Mouse (Mus musculus) limb, embryonic 10.5 days (tissue): ENCODE results near the gene Slc9b2. TPM values are rescaled to one million over a fixed set of nuclear protein-coding genes. Genes with fewer than 3 reads are reported as not detected.

Experiments
- DNase-seq: peaks from one replicate; pipeline ENCODE4 v3.0.0-alpha.2; 2017; ENCODE audit warnings: low spot score
- H3K27ac ChIP-seq: fragments of 300-500 bp; sonication (generic); 2 replicates; pipeline ENCODE4 v1.5.1; 2016; ENCODE audit warnings: mild to moderate bottlenecking
- H3K27me3 ChIP-seq: fragments of 300-500 bp; sonication (generic); 2 replicates; pipeline ENCODE4 v1.6.1; 2016; ENCODE audit warnings: low read depth, mild to moderate bottlenecking; ENCODE audit not compliant: poor library complexity, severe bottlenecking
- H3K36me3 ChIP-seq: fragments of 300-500 bp; sonication (generic); 2 replicates; pipeline ENCODE4 v1.6.1; 2016; ENCODE audit warnings: mild to moderate bottlenecking, moderate library complexity
- H3K4me1 ChIP-seq: fragments of 300-500 bp; sonication (generic); 2 replicates; pipeline ENCODE4 v1.6.1; 2016
- H3K4me3 ChIP-seq: fragments of 300-500 bp; sonication (generic); 2 replicates; pipeline ENCODE4 v1.5.1; 2016; ENCODE audit warnings: mild to moderate bottlenecking, moderate library complexity
- H3K9me3 ChIP-seq: fragments of 300-500 bp; sonication (generic); replicated peaks from 2 replicates; pipeline ENCODE4 v1.6.1; 2016; ENCODE audit warnings: mild to moderate bottlenecking
- WGBS: fragments of 180-500 bp; shearing (Covaris S2); methylation state at CpG from one replicate; pipeline ENCODE4 v1.1.7; 2016; 5-methylcytosine and 5-hydroxymethylcytosine counted together
- polyA plus RNA-seq: library from polyadenylated mRNA; unstranded; fragments of >200 nt; fragmentation: Nextera tagmentation; extraction: Ambion mirVana; gene quantifications from 2 replicates; pipeline ENCODE4 v1.2.1, GENCODE M21; 2016

Gene Slc9b2
- polyA plus RNA-seq, 1 experiment from 2014 or later: 3.9 TPM

DNA sequence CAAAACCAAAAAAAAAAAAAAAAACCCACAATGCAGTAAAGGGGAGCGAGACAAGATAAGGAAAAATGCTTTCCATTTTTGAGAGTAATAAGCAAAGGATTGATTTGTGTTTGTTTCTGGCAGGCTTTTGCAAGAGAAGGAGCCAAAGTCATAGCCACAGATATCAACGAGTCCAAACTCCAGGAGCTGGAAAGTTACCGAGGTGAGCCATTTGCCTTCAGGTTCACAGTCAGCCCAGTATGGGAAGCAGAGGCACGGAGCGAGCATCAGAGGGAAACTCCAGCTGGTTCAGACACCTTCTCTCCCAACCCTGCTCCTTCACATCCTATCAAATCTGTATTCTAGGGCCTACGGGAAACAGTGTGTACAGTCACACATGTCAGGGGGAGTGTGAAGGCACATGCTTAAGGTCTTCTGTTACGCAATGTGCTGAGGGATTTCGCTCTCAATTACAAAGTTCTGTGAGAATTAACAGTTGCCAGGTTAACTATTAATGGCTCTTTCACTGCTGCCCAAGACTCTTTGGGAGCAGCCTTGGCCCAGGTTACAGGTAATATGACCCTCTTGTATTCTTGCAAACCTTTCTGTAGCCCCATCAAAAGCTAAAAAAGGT lies 19.3 kb upstream of the Slc9b2 start:
- Histone ChIP-seq H3K36me3 (no peaks in the 10 kb centered on the region), H3K4me1 (no peaks in the 10 kb centered on the region), H3K27ac (no peak overlapping the region), H3K27me3 (no peaks in the 10 kb centered on the region), H3K4me3 (no peak overlapping the region), H3K9me3 (no peaks in the 10 kb centered on the region)
- WGBS: 88% methylated on average over 8 of the region's 8 CpGs
- no peak for DNase-seq

DNA sequence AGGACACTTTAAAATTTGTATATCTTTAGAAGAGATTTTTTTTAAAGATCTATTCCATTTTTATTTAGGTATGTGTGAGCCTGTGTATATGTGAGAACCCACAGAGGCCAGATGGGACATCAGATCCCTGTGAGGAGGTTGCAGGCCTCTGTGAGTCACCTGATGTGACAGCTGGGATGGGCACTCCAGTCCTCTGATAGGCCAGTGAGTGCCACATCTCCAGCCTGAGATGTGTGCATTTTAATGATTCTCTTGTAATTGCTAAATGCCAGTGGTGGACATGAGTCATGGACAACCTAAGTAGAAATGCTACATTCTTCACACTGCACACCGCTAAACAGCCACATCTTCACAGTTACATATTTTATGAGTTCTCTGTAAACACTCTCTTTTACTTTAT lies 18.4 kb upstream of the Slc9b2 start:
- H3K36me3 ChIP-seq: no peaks in the 10 kb centered on the region
- no peaks in the 10 kb centered on the region for H3K4me1 ChIP-seq
- H3K9me3 ChIP-seq: no peaks in the 10 kb centered on the region
- no peak overlapping the region for H3K27ac ChIP-seq
- WGBS: 92% methylated on average over 1 of the region's 1 CpGs
- H3K27me3 ChIP-seq: no peaks in the 10 kb centered on the region
- no peak overlapping the region for H3K4me3 ChIP-seq
- DNase-seq: no peak

- peak; percentile 63 for DNase-seq
- Histone ChIP-seq H3K27me3 (no peaks in the 10 kb centered on the region), H3K27ac (no peak overlapping the region), H3K9me3 (no peaks in the 10 kb centered on the region), H3K36me3 (no peaks in the 10 kb centered on the region), H3K4me3 (no peak overlapping the region), H3K4me1 (no peaks in the 10 kb centered on the region)
- WGBS: 100% methylated on average over 3 of the region's 7 CpGs
Measured at GRCm38 (mm10) chr3:135290249-135290894, 17.1 kb upstream of the Slc9b2 start.

- 62% methylated on average over 7 of the region's 7 CpGs for WGBS
- Histone ChIP-seq H3K9me3 (no peaks in the 10 kb centered on the region), H3K27me3 (no peaks in the 10 kb centered on the region), H3K27ac (no peak overlapping the region), H3K4me1 (no peaks in the 10 kb centered on the region), H3K36me3 (no peaks in the 10 kb centered on the region), H3K4me3 (no peak overlapping the region)
- no peak for DNase-seq
Measured at GRCm38 (mm10) chr3:135293703-135294102, 13.8 kb upstream of the Slc9b2 start.

GRCm38 (mm10) chr3:135295559-135295958 lies 11.9 kb upstream of the Slc9b2 start:
- no peaks in the 10 kb centered on the region for H3K9me3 ChIP-seq
- 93% methylated on average over 1 of the region's 1 CpGs for WGBS
- no peaks in the 10 kb centered on the region for H3K4me1 ChIP-seq
- H3K27me3 ChIP-seq: no peaks in the 10 kb centered on the region
- no peak overlapping the region for H3K4me3 ChIP-seq
- H3K36me3 ChIP-seq: no peaks in the 10 kb centered on the region
- DNase-seq: no peak
- H3K27ac ChIP-seq: no peak overlapping the region

DNA sequence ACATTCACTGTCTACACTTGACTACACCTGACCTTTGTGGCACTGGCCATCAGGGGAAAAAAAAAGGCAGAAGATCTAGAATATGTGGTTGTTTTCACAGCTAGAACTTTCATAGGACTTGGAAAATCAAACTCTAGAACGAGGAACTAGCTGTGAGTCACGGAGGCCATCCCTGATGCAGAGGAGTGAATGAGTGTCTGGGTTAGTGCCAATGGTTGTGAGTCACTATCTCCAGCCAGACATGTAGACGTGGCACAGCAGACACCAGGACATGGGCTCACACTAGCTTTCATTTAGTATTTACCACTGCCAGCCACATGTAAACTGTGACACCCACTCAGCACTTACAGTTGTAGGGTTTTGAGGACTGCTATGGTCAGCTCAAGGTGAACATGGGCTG lies 8.9 kb upstream of the Slc9b2 start:
- Histone ChIP-seq H3K9me3 (no peaks in the 10 kb centered on the region), H3K4me1 (peaks cover 4% of the 10 kb centered on the region), H3K27me3 (no peaks in the 10 kb centered on the region), H3K4me3 (no peak overlapping the region), H3K27ac (no peak overlapping the region), H3K36me3 (no peaks in the 10 kb centered on the region)
- WGBS: 89% methylated on average over 3 of the region's 3 CpGs
- DNase-seq: no peak

DNA sequence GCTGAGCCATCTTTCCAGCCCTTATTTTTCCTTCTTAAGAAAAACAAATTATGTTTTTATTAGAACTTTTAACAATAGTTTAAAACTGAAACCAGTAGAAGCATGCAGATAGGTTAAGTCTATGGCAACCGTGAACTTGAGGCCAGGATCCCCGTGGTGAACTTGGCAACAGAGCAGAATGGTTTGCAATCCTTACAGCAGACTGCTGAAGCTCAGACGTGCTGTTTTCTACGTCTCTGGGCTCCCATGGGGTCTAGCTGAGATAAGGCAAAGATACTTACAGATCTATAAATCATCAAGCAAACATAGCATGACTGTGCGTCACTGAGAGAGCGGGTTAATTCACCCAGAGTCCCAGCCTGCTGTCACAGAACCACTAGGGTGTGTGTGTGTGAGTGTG lies 7.4 kb upstream of the Slc9b2 start:
- no peak overlapping the region for H3K4me3 ChIP-seq
- H3K4me1 ChIP-seq: peaks cover 14% of the 10 kb centered on the region
- no peaks in the 10 kb centered on the region for H3K9me3 ChIP-seq
- no peak for DNase-seq
- H3K36me3 ChIP-seq: no peaks in the 10 kb centered on the region
- H3K27ac ChIP-seq: no peak overlapping the region
- WGBS: 76% methylated on average over 6 of the region's 6 CpGs
- no peaks in the 10 kb centered on the region for H3K27me3 ChIP-seq

DNA sequence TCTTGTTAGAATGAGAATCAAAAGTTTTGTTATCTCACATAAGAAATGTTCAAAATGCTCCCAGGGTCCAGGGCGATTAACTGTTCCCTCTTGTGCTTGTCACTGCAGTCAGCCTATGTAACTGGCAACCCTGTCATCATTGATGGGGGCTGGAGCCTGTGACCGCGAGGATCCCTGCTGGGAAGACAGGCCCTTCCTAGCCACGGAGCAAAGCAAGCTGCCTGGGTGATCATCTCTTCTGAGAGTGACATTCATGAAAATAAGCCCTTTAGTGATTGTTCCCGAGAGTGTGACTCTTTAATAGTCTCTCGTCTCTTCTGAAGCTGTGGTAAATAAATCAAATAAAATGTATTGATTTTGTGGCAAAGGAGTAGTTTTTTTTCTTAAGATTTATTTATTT lies 3.4 kb upstream of the Slc9b2 start:
- Histone ChIP-seq H3K9me3 (no peaks in the 10 kb centered on the region), H3K27me3 (no peaks in the 10 kb centered on the region), H3K27ac (no peak overlapping the region), H3K4me1 (peaks cover 31% of the 10 kb centered on the region), H3K36me3 (no peaks in the 10 kb centered on the region), H3K4me3 (no peak overlapping the region)
- 28% methylated on average over 6 of the region's 6 CpGs for WGBS
- DNase-seq: no peak

GRCm38 (mm10) chr3:135304566-135304965 lies 2.9 kb upstream of the Slc9b2 start:
- Histone ChIP-seq H3K4me1 (peaks cover 31% of the 10 kb centered on the region), H3K9me3 (no peaks in the 10 kb centered on the region), H3K36me3 (no peaks in the 10 kb centered on the region), H3K4me3 (no peak overlapping the region), H3K27ac (no peak overlapping the region), H3K27me3 (no peaks in the 10 kb centered on the region)
- WGBS: 38% methylated on average over 9 of the region's 9 CpGs
- DNase-seq: no peak

DNA sequence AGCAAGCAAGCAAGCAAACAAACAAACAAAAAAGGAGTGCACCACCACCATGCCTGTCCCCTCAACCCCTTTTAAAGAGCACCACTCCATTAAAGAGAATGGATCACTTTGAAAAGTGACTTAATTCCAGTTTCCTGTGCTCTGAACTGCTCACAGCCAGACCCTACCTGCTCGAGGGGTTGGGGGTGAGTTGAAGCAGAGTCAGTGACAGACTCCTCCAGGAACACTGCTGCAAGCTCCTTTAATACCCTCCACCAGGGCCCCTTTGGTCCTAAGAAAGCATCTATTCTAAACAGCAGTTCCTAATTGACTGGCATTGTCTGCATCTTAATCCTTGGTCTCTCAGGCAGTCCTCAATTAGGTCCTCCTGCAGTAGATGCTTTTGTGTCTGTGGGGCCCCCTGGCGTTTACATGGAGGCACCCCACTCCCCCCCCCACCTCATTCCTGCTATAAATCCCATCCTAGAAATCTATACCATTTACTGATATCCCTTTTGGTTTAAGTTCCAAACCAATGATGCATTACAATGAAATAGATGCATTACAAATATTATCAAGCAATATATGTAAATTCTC lies 5.5 kb downstream of the Slc9b2 start:
- no peak overlapping the region for H3K4me3 ChIP-seq
- WGBS: 45% methylated on average over 2 of the region's 2 CpGs
- H3K4me1 ChIP-seq: peaks cover 4% of the 10 kb centered on the region
- no peaks in the 10 kb centered on the region for H3K9me3 ChIP-seq
- no peaks in the 10 kb centered on the region for H3K36me3 ChIP-seq
- H3K27ac ChIP-seq: no peak overlapping the region
- DNase-seq: no peak
- no peaks in the 10 kb centered on the region for H3K27me3 ChIP-seq

DNA sequence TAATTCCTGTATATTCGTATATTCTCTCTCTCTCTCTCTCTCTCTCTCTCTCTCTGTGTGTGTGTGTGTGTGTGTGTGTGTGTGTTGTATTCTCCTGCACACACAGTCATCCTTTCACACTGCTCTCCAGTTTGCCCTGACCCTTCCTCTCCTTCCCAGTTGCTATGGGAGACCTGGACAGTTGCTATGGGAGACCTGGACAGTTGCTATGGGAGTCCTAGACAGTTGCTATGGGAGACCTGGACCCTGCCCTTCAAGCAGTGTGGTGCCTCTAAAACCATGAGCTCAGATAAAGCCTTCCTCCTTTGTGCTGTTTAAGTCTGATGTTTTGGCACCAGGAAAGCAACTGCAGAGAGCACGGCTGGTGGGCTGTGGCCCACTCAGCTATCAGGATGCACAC lies 6.2 kb downstream of the Slc9b2 start:
- no peaks in the 10 kb centered on the region for H3K4me1 ChIP-seq
- 81% methylated on average over 2 of the region's 2 CpGs for WGBS
- H3K27me3 ChIP-seq: no peaks in the 10 kb centered on the region
- DNase-seq: no peak
- no peak overlapping the region for H3K4me3 ChIP-seq
- H3K9me3 ChIP-seq: no peaks in the 10 kb centered on the region
- H3K27ac ChIP-seq: no peak overlapping the region
- no peaks in the 10 kb centered on the region for H3K36me3 ChIP-seq

- Histone ChIP-seq H3K27me3 (no peaks in the 10 kb centered on the region), H3K36me3 (no peaks in the 10 kb centered on the region), H3K4me3 (no peak overlapping the region), H3K9me3 (no peaks in the 10 kb centered on the region), H3K4me1 (no peaks in the 10 kb centered on the region), H3K27ac (no peak overlapping the region)
- WGBS: 73% methylated on average over 2 of the region's 2 CpGs
- DNase-seq: no peak
Measured at GRCm38 (mm10) chr3:135314811-135315210, 7.3 kb downstream of the Slc9b2 start.

DNA sequence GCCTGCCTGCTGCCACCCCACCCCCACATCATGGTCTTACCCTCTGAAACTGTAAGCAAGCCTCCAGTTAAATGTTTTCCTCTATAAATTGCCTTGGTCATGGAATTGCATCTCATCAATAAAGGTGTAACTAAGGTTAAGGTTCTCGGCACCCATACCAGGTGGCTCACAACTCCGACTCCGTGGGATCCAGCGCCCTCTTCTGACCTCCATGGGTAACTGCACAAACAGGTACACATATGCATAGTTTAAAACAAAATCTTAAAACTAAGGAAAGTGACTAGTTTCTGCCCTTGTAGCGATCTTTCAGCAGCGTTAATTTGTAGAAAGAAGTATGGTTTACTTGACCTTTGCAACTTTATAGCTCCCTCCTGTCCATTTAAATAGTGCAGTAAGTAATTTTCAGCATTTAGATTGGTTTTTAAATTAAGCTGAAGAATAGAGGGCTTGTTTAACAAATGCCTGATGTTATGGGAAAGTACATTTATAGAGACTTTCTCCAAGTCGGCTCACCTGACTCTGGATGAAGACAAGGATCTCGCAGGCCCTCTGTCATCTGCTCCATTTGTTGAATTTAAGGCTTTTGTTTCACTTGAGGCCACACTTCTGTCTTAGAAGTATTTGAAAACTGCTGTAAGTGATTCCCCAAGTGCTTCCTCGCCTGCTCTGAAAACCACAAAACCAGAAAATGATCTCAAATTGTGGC lies 8.4 kb downstream of the Slc9b2 start:
- WGBS: 87% methylated on average over 9 of the region's 9 CpGs
- no peaks in the 10 kb centered on the region for H3K9me3 ChIP-seq

More for the DNA sequence above, 8.4 kb downstream of the Slc9b2 start:
- DNase-seq: no peak
- no peaks in the 10 kb centered on the region for H3K36me3 ChIP-seq
- no peaks in the 10 kb centered on the region for H3K4me1 ChIP-seq
- H3K27me3 ChIP-seq: no peaks in the 10 kb centered on the region
- H3K27ac ChIP-seq: no peak overlapping the region
- no peak overlapping the region for H3K4me3 ChIP-seq
